Mouse (Mus musculus): ENCODE results near the gene Astn2.

GRCm38 (mm10) chr4:65673418-65673933 lies 730.9 kb downstream of the Astn2 start:
- no peak for TF ChIP-seq CTCF (IDR thresholded peaks at IDR 0.05; ENCODE audit: low read depth, low read length)
- no peak for TF ChIP-seq POLR2A (IDR thresholded peaks at IDR 0.05; ENCODE audit: borderline replicate concordance, low read depth, low read length)
